Mouse (Mus musculus) layer of hippocampus, adult 2 months (tissue): Measurements from ENCODE around the gene Btbd9. TPM values are rescaled to one million over a fixed set of nuclear protein-coding genes. Genes with fewer than 3 reads are reported as not detected.

Experiments
- DNase-seq, 2 experiments: peaks; one replicate each; pipeline ENCODE4 v3.0.0; 2022; ENCODE audit warnings: low spot score in 2 of 2
- H3K27ac ChIP-seq: fragments of 200-600 bp; 2 replicates; pipeline ENCODE4 v1.8.1; 2022
- H3K4me3 ChIP-seq: fragments of 200-600 bp; 2 replicates; pipeline ENCODE4 v1.8.1; 2022; ENCODE audit warnings: mild to moderate bottlenecking
- CTCF ChIP-seq: fragments of 200-600 bp; conservative IDR thresholded peaks from 2 replicates; pipeline ENCODE4 v1.8.1; 2022; ENCODE audit warnings: antibody characterized with exemption, mild to moderate bottlenecking, moderate library complexity
- total RNA-seq, 2 experiments: library from RNA; stranded (reverse); gene quantifications; 2 replicates each; pipeline ENCODE4 v1.2.3; 2021

Btbd9 gene
- total RNA-seq, 2 experiments from 2014 or later = 168 to 187 TPM

DNA sequence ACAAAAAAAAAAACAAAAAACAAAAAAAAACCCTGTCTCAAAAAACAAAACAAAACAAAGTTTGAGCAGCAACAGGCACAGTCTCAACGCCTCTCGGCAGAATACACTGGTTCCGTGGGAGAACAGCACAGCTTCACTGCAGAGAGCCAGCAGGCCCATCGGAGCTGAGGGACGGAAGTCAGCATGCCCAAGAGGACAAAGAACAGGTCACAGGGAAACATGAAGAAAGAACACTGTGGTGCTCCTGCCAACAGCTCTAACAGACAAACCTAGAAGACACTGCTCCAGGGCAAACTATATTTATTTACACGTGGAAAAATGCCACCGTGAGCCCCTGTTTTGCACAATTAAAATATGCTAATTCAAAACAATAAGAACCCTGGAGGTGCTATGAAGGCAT, 11.3 kb downstream of the Btbd9 start:
- DNase-seq = no peak
- no peak for TF ChIP-seq CTCF
- no peak overlapping the region for H3K27ac ChIP-seq
- H3K4me3 ChIP-seq = no peak overlapping the region

DNA sequence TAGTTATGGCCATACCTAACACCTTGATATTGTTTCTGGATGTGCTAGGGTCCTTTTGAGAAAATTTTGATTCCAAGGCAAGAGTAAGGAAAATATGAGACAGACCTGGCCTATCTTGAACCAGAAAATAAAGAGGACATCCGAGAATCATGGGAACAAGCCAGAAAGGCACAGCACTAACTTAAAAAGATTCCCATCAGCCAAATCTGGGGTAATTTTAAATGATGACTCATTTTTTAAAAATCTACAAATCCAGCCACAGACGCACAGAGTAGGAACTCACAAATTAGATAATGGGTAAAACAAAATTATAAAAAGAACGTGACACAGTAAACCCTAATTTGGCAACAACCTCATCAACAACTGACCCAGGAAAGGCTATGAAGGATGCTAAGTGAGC, 11.9 kb downstream of the Btbd9 start:
- TF ChIP-seq CTCF = no peak

DNA sequence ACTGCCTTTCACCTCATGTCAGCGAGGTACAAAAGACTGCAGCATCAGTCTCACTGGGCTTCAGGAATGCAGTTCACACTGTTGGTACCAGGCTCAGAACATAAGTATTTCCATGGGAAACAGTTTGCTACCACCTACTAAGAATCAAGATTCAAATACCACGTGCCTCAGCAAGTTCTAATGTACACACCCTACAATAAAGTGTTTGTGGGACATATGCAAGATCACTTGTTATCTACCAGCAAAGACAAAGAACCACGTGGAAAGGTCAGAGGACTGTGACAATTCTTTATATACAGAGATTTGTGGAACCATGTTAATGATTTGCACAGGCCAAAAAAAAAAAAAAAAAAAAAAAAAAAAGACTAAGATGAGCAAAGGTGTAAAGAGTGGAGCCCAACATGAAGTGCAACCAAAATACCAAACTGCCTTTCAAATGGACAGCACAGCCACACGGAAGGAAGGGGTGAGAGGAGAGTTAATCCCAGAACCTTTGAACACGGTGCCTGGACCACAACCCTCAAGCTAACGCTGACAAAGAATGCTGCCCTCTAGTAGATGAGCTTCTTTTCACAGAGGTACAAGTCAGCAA, 12.7 kb downstream of the Btbd9 start:
- no peak for TF ChIP-seq CTCF
- Histone ChIP-seq H3K27ac (no peak overlapping the region), H3K4me3 (no peak overlapping the region)
- no peak for DNase-seq

More for the DNA sequence above, 11.9 kb downstream of the Btbd9 start:
- no peak for DNase-seq
- Histone ChIP-seq H3K4me3 (no peak overlapping the region), H3K27ac (no peak overlapping the region)

DNA sequence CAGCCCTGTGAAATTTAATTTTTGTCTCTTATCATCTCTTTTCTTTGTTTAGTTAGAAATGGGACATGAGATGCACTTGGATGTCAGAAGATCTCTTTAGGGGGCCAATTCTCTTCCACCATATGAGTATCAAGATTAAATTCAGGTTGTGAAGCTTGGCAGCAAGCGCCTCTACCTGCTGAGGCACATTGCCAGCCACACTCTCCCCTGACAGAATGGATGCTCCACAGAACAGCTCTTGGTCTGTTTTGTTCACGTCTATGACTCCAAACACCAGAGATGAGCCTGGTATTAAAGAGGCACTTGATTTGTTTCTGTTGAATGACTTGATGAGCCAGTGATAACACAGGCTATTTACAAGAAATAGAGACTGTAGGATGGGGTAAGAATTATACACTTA, 13.5 kb downstream of the Btbd9 start:
- Histone ChIP-seq H3K27ac (no peak overlapping the region), H3K4me3 (no peak overlapping the region)
- TF ChIP-seq CTCF = no peak
- DNase-seq = no peak

DNA sequence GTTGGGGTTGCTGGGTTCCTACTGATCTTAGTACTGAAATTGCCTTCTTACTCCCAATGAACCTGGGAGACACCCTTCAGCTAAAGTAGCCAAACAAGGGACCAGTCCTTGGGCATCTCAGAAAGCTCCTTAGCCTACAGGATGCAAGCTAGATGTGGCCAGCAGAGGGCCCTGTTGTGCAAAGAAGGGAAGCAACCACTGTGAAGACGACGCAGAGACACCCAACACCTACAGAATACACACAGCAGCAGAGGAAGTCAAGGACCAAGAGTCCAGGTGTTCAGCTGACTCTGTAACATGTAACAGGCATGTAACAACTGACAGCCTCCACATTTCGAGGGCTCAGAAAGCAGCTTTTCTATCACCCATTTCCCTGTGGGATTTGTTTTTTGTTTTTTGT, 16.8 kb downstream of the Btbd9 start:
- peak; percentile 59 to 64 for DNase-seq
- TF ChIP-seq CTCF = peak; percentile 81
- Histone ChIP-seq H3K27ac (0 out of 2 replicates have a peak overlapping the region, but pooled peaks have one; percentile 4), H3K4me3 (no peak overlapping the region)

DNA sequence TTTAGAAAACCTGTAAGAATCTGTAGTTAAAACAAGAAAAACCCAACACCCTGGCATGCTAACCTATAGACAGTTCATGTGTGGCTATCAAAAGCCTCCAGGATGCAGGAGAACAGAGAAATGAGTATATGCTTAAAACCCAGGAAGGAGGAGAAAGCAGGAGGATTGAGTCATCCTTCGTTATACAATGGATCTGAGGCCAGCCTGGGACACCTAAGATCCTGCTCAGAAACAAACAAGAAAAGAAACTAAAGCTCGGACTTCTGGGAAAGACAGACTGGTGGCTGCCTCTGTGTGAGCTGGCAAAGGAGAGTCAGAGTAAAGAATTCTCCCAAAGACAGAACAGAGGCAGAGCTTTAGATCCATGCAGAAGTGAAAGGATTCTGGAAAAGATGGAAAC, 17.7 kb downstream of the Btbd9 start:
- DNase-seq = no peak
- no peak overlapping the region for H3K4me3 ChIP-seq
- peak overlapping the region; percentile 4; the same call in 1 of the 2 replicates for H3K27ac ChIP-seq
- no peak for TF ChIP-seq CTCF

DNA sequence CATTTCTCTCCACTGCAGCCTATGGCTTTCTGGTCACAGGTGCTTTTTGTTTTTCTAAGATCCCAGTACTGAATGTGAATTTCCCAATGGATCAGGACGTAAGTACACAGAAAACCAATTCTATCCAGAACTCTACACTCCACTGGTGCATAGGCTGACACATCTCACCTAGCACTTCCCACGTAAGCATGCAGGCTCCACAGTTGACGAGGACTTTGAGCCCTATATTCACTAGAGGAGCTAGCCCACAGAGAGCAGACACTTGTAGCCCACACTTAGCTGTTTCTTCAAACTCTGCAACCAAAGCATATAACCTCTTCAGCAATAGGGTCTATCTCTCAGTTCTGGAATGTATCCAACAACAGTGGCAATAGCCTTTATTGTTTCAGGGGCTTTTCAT, 19.8 kb downstream of the Btbd9 start:
- Histone ChIP-seq H3K27ac (peak overlapping the region; percentile 28; the same call in 1 of the 2 replicates), H3K4me3 (no peak overlapping the region)
- DNase-seq = no peak
- no peak for TF ChIP-seq CTCF

DNA sequence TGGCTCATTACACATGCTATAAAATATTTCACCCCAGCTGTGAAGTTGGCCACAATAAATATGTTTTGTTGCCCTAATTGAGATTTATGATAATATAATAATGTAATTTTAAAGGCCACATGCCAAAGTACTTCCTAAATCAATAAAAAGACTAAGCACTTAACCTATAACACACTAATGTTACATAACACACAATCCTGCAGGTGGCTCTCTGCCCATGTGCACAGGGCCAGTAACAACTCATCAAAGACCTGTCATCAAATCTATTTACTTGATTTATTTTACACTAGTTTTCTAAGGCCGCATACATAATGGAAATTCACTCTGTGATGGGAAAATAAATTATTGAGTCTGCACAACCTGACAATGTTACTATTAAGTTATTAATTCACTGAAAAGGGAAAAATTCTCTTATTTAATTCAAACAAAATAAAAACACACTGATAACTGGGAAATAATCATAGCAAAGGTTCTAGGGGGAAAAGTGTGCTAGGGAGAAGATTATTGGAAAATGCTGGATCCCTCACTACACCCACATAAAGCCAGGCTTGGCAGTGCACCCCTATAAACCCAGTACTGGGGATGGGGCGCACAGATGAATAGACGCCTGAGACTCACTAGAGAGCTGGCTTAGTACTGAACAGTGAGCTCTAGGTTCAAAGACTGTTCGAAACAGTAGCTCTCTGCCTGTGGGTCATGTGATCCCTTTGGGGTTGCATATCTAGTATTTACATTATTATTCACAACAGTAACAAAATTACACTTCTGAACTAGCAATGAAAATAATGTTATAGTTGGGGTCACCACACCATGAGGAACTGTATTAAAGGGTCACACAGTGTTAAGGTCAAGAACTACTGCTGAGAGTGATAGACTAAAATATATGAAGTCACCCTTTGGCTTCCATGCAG, 23.0 kb downstream of the Btbd9 start:
- DNase-seq = peak; percentile 57 to 61
- no peak overlapping the region for H3K4me3 ChIP-seq
- peak overlapping the region; percentile 46 for H3K27ac ChIP-seq
- no peak for TF ChIP-seq CTCF

DNA sequence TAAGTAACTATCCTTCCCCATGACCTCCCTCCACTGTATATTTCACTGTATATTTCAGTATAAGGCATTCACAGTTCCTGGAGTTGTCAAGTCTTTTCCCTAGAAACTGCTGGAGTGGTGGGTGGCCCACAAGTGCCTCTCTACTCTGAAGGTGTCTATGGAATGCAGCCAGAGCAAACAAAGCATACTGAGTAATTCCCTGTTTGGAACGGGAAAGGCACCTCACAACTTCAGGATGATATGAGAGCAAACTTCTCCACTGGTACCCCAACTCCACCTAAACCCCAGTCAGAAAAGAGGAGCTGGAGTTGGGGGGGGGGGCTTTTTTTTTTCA, 25.5 kb downstream of the Btbd9 start:
- DNase-seq = no peak
- Histone ChIP-seq H3K27ac (peak overlapping the region; percentile 49; the same call in 1 of the 2 replicates), H3K4me3 (no peak overlapping the region)
- no peak for TF ChIP-seq CTCF

DNA sequence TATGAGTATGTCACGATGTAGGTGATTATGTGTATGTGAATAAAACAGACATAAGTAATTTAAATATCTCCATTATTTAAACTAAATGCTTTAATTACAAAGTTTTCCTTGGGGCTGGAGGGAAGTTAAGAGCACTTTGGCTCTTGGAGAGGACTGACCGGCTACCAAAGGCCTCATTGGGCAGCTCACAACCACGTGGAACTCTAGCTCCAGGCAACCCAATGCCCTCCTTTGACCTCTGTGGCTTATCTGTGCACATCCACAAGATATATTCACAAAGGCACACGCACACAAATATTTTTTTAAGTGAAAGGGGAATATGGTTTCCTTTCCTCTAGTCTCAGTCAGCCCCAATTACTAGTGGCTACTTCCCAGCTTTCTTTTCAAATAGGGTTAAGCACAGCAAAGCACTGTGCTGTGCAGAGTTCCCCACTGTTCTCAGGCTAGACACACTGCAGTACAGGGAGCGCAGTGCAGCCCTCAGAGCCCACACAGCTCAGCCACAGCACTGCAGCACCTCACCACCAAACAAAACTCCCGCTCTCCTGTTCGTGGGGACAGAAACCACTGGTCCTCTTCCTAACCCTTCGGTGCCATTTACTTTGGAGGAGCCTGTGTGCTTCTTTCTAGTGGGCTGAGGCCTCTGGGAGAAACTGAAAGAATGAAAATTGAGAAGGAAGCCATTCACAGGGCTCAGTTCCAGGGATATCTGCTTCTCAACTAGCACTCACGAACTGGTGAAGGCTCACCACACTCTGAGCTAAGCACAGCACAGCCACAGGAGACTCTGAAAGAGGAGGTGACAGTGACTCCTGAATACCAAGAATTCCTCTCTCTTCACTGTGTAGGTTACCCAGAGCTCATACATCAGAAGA, 26.2 kb downstream of the Btbd9 start:
- no peak overlapping the region for H3K4me3 ChIP-seq
- DNase-seq = no peak
- TF ChIP-seq CTCF = no peak
- peak overlapping the region; percentile 49 for H3K27ac ChIP-seq

DNA sequence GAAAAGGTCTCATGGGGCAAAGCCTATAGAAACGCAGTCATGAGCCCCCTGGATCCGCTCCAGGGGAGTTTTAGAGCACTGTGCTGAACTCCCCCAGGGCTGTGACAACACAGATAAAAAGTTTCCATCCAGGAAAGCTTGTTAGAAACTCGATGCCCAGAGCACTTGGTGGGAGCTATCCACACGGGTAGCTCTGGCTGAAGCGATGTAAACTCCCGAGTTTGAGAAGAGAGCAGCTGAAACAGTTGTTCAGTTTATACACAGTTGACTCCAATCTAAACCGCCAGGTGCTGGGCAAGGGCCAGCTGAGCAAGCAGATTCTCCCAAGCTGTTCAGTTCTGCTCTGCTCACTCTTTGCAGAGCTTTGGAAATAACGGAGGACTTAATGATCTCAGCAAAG, 37.2 kb downstream of the Btbd9 start:
- peak; percentile 31 for TF ChIP-seq CTCF
- Histone ChIP-seq H3K27ac (peak overlapping the region; percentile 43), H3K4me3 (no peak overlapping the region)
- DNase-seq = peak; percentile 79 to 83

DNA sequence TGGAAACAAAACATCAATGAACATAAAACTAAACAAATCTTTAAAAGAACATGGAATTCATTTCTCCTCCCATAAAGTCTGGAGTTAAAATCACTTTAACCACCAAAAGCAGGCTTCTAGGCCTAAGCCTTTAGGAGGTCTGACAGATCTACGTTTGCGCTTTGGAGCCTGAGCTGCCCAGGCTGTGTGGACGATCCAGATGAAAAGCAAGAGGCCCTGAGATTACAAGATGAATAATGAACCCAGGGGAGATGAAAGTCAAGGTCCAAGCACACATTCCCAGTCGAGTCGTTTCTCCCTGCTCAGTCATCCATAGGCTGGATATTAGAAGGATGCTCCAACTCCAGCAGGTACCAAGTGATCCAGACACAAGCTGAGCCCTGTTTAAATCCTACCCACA, 39.6 kb downstream of the Btbd9 start:
- TF ChIP-seq CTCF = no peak
- no peak overlapping the region for H3K4me3 ChIP-seq
- H3K27ac ChIP-seq = no peak overlapping the region
- DNase-seq = no peak

DNA sequence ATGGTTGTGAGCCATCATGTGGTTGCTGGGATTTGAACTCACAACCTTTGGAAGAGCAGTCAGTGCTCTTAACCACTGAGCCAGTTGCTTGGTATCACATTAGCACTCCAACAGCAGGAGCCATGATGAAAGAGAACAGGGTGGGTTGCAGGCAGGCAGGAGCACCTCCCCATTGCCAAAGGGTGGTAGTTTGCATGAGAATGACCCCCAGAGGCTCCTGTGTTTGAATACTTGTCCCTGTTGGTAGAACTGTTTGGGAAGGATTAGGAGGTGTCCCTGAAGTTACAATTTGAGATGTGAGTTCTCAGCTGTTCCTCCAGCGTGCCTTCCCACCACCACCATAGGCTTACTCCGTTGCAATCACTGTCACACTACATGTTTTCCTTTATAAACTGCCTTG, 43.2 kb downstream of the Btbd9 start:
- no peak for TF ChIP-seq CTCF
- DNase-seq = no peak
- no peak overlapping the region for H3K4me3 ChIP-seq
- no peak overlapping the region for H3K27ac ChIP-seq
